Mouse (Mus musculus) forebrain, embryonic 14.5 days (tissue): Measurements from ENCODE around the gene Fbxo5. TPM values are rescaled to one million over a fixed set of nuclear protein-coding genes. Genes with fewer than 3 reads are reported as not detected.

Experiments used
- ATAC-seq: fragments of 200-750 bp; cut with Nextera tagmentation; 2 replicates; pipeline ENCODE4 v1.8.0; 2017; ENCODE audit warnings: mild to moderate bottlenecking, moderate library complexity
- DNase-seq: peaks from one replicate; pipeline ENCODE4 v3.0.0-alpha.2; 2015; ENCODE audit warnings: low spot score
- H3K27ac ChIP-seq: fragments of 300-500 bp; sonication (generic); 2 replicates; pipeline ENCODE4 v1.5.1; 2014; ENCODE audit warnings: low read depth, mild to moderate bottlenecking, control low read depth, low read length, moderate library complexity
- H3K27me3 ChIP-seq: fragments of 300-500 bp; sonication (generic); replicated peaks from 2 replicates; pipeline ENCODE4 v1.6.1; 2014; ENCODE audit warnings: low read length, control low read depth, mixed read lengths; ENCODE audit not compliant: control insufficient read depth, insufficient read depth
- H3K36me3 ChIP-seq: fragments of 300-500 bp; sonication (generic); 2 replicates; pipeline ENCODE4 v1.6.1; 2014; ENCODE audit warnings: low read length, control low read depth; ENCODE audit not compliant: control insufficient read depth, insufficient read depth
- H3K4me1 ChIP-seq: fragments of 300-500 bp; sonication (generic); 2 replicates; pipeline ENCODE4 v1.6.1; 2014; ENCODE audit warnings: antibody characterized with exemption, low read length, control low read depth; ENCODE audit not compliant: control insufficient read depth, insufficient read depth
- H3K4me2 ChIP-seq: fragments of 300-500 bp; sonication (generic); 2 replicates; pipeline ENCODE4 v1.6.1; 2014; ENCODE audit warnings: mild to moderate bottlenecking, control low read depth, low read length
- H3K4me3 ChIP-seq: fragments of 300-500 bp; sonication (generic); 2 replicates; pipeline ENCODE4 v1.5.1; 2014; ENCODE audit warnings: low read depth, low read length, control low read depth
- H3K9ac ChIP-seq: fragments of 300-500 bp; sonication (generic); 2 replicates; pipeline ENCODE4 v1.6.1; 2014; ENCODE audit warnings: mild to moderate bottlenecking, low read length, control low read depth, moderate library complexity
- H3K9me3 ChIP-seq: fragments of 300-500 bp; sonication (generic); replicated peaks from 2 replicates; pipeline ENCODE4 v1.6.1; 2016; ENCODE audit warnings: low read length, control low read depth, mixed read lengths; ENCODE audit not compliant: control insufficient read depth
- WGBS: fragments of 180-500 bp; shearing (Covaris S2); extraction: QIAGEN DNeasy Blood & Tissue Kit; methylation state at CpG from one replicate; pipeline ENCODE4 v1.1.7; 2014; 5-methylcytosine and 5-hydroxymethylcytosine counted together
- polyA plus RNA-seq: library from polyadenylated mRNA; unstranded; fragments of >200 nt; fragmentation: Nextera tagmentation; extraction: Ambion mirVana; gene quantifications from 2 replicates; pipeline ENCODE4 v1.2.1, GENCODE M21; 2014

Fbxo5 gene
- polyA plus RNA-seq, 1 experiment from 2014 or later, result 43.7 TPM

- 25% methylated on average over 6 of the region's 6 CpGs for WGBS
- Histone ChIP-seq H3K4me2 (peak overlapping the region; percentile 93), H3K4me1 (peaks cover 11% of the 10 kb centered on the region; the same call in 1 of the 2 replicates), H3K9me3 (no peaks in the 10 kb centered on the region), H3K27me3 (no peaks in the 10 kb centered on the region), H3K27ac (no peak overlapping the region), H3K4me3 (peak overlapping the region; percentile 67), H3K9ac (peak overlapping the region; percentile 46), H3K36me3 (peaks cover 38% of the 10 kb centered on the region)
- DNase-seq (no peak), ATAC-seq (no peak)
Measured at GRCm38 (mm10) chr10:5802866-5803265, 2.5 kb downstream of the Fbxo5 start.

GRCm38 (mm10) chr10:5800490-5800889, 4.9 kb downstream of the Fbxo5 start:
- ATAC-seq (no peak), DNase-seq (peak; percentile 57)
- Histone ChIP-seq H3K9me3 (no peaks in the 10 kb centered on the region), H3K9ac (no peak overlapping the region), H3K4me2 (no peak overlapping the region), H3K4me1 (peaks cover 7% of the 10 kb centered on the region; the same call in 1 of the 2 replicates), H3K27me3 (no peaks in the 10 kb centered on the region), H3K4me3 (no peak overlapping the region), H3K27ac (no peak overlapping the region), H3K36me3 (peaks cover 41% of the 10 kb centered on the region)
- 100% methylated on average over 1 of the region's 1 CpGs for WGBS

GRCm38 (mm10) chr10:5798069-5798468, 7.3 kb downstream of the Fbxo5 start:
- no peak overlapping the region for H3K9ac ChIP-seq
- peaks cover 41% of the 10 kb centered on the region for H3K36me3 ChIP-seq
- no peaks in the 10 kb centered on the region for H3K9me3 ChIP-seq
- no peak overlapping the region for H3K4me3 ChIP-seq
- no peak overlapping the region for H3K4me2 ChIP-seq
- 88% methylated on average over 4 of the region's 4 CpGs for WGBS
- H3K27me3 ChIP-seq, result no peaks in the 10 kb centered on the region
- ATAC-seq, result no peak
- H3K27ac ChIP-seq, result no peak overlapping the region
- H3K4me1 ChIP-seq, result no peaks in the 10 kb centered on the region
- no peak for DNase-seq

- WGBS, result 24% methylated on average over 12 of the region's 12 CpGs
- Histone ChIP-seq H3K4me3 (no peak overlapping the region), H3K9ac (no peak overlapping the region), H3K36me3 (no peaks in the 10 kb centered on the region), H3K27me3 (no peaks in the 10 kb centered on the region), H3K4me2 (no peak overlapping the region), H3K27ac (no peak overlapping the region), H3K9me3 (no peaks in the 10 kb centered on the region), H3K4me1 (no peaks in the 10 kb centered on the region)
- DNase-seq (peak; percentile 77), ATAC-seq (0 out of 2 replicates have a peak, but pooled peaks have one; percentile 44)
Measured at GRCm38 (mm10) chr10:5790657-5791056, 14.7 kb downstream of the Fbxo5 start.

GRCm38 (mm10) chr10:5786923-5787322, 18.5 kb downstream of the Fbxo5 start:
- no peak overlapping the region for H3K4me2 ChIP-seq
- DNase-seq (peak; percentile 40), ATAC-seq (peak; percentile 50; the same call in 1 of the 2 replicates)
- no peaks in the 10 kb centered on the region for H3K27me3 ChIP-seq
- WGBS, result 30% methylated on average over 4 of the region's 4 CpGs
- H3K27ac ChIP-seq, result no peak overlapping the region
- H3K4me3 ChIP-seq, result no peak overlapping the region
- H3K9me3 ChIP-seq, result no peaks in the 10 kb centered on the region
- H3K9ac ChIP-seq, result no peak overlapping the region
- no peaks in the 10 kb centered on the region for H3K36me3 ChIP-seq
- no peaks in the 10 kb centered on the region for H3K4me1 ChIP-seq

Other genes with a start within 250 kb of the Fbxo5 start
- gene Myct1, start 211.8 kb downstream of the Fbxo5 start, polyA plus RNA-seq, result 1.1 and 1.4 TPM in 2 replicates
- gene Vip, start 166.4 kb downstream of the Fbxo5 start, polyA plus RNA-seq, result not detected in 2 replicates
- 11.6 and 14.8 TPM in 2 replicates for gene Mtrf1l, start 18.3 kb upstream of the Fbxo5 start, polyA plus RNA-seq
- gene Rgs17, start 116.8 kb upstream of the Fbxo5 start, polyA plus RNA-seq, result 7.6 and 11.7 TPM in 2 replicates